Mouse (Mus musculus) heart, postnatal 14 days (tissue): ENCODE data around the gene Mapk12. TPM values are rescaled to one million over a fixed set of nuclear protein-coding genes. Genes with fewer than 3 reads are reported as not detected.

Source experiments
- DNase-seq, 2 experiments: peaks; one replicate each; pipeline ENCODE4 v3.0.0; 2021 to 2022
- intact Hi-C: fragments of 180-260 bp; cut with DNase I; formaldehyde crosslinking; loops from one replicate; pipeline ENCODE4 v1.15.1; 2025
- total RNA-seq, 2 experiments: library from RNA; stranded (reverse); gene quantifications; 2 replicates each; pipeline ENCODE4 v1.2.3; 2021

Gene Mapk12
- total RNA-seq, 2 experiments from 2014 or later, result 16.8 to 18.7 TPM

DNA sequence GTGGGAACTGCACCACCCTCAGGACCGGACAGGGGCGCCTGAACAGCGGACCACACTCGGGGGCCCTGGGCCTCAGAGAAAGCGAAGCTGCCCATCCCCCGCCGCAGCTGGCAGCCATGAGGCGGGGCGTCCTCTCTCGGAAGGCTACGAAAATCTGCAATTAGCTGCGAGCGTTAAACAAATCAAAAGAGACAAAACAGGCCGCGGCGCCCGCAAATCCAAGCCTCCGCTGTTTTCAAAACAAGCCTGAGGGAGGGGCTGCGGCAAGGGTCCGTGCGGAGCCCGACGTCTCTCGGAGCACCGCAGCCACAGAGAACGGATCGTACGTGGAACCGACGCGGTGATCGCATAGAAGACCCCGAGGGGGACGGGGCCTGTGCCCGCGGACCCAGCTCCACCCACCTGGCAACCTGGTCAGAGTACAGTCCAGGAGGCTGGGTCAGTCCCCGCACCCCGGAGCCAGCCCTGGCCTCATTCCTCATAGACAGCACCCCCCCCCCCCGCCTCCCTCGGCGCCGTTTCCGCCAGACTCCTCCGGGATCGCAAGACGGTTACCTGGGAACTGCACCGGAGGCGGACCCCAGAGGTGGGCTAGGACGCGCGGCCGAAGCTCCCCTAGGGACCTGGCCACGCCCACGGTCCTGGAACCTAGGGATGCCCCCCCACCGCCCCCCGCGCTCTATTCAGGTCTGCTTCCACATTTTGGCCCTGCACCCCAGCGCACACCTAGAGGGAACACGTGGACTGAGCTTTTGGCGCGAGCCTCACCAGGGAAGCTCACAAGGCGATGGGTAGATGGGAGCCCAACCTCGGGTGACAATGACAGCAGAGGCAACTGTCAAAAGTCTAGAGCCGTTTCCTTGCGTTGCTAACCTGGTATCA is 32.8 kb upstream of the Mapk12 start:
- DNase-seq, result peak in 1 of 2 experiments; percentile 56
- intact Hi-C loops, result no loop called here

GRCm38 (mm10) chr15:89172276-89172935 is 31.9 kb upstream of the Mapk12 start:
- intact Hi-C loops, result no loop called here
- DNase-seq, result no peak

- no peak for DNase-seq
- intact Hi-C loops, result no loop called here
Observed at GRCm38 (mm10) chr15:89171526-89172051, 31.1 kb upstream of the Mapk12 start.

GRCm38 (mm10) chr15:89170102-89170501 is 29.6 kb upstream of the Mapk12 start:
- intact Hi-C loops, result no loop called here
- peak in 1 of 2 experiments; percentile 46 for DNase-seq

DNA sequence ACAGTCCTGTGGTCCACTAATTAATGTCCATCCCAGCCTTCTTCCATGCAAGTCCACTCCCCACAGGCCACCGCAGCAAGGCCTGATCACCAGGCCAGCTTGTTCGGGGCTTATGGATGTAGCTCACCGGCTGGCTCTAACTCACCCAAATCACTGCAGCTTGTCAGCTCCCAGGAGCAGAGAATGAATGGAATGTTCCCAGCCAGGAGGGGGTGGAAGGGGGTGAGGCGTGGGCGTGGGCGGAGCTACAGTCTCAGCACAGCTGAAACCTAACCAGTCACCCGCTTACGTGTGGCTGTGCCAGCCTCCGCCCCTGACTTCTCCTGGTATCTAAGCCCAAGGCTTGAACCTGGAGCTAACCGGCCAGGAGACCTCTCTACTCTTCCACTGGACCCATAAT is 28.9 kb upstream of the Mapk12 start:
- peak; percentile 73 to 83 for DNase-seq
- intact Hi-C loops, result no loop called here

- intact Hi-C loops, result no loop called here
- no peak for DNase-seq
Observed at GRCm38 (mm10) chr15:89168922-89169321, 28.4 kb upstream of the Mapk12 start.

GRCm38 (mm10) chr15:89165478-89165877 is 25.0 kb upstream of the Mapk12 start:
- intact Hi-C loops, result no loop called here
- no peak for DNase-seq

DNA sequence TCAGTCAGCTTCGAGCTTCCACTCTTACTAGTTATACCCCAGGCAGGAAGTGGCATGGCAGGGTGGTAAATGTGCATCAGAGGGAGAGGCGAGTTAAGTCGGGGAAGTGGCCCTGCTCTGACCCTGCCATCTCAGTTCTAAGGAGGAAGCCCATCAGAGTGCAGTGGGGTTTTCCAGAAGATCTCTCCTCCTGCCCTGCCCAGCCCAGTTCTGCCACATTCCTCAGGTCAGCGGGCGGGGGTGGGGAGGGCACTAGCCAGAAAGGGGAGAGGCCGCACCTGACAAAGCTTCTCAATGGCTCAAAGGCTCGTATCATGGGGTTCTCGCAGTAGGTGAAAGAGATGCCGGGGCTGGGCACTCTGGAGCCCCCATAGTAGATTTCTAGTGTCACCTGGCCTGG is 20.9 kb upstream of the Mapk12 start:
- no peak for DNase-seq
- intact Hi-C loops, result no loop called here

- DNase-seq, result no peak
- intact Hi-C loops, result loop anchor here (2.0 to 5.0 kb wide), 2 partner anchors 39 to 50 kb away; partner anchors contain the start of gene Dennd6b
Observed at GRCm38 (mm10) chr15:89158516-89158915, 18.0 kb upstream of the Mapk12 start.

- DNase-seq, result peak; percentile 75 to 79
- intact Hi-C loops, result loop anchor here (2.0 to 5.0 kb wide), 2 partner anchors 39 to 51 kb away; partner anchors contain the start of gene Dennd6b
Observed at GRCm38 (mm10) chr15:89157954-89158353, 17.5 kb upstream of the Mapk12 start.

DNA sequence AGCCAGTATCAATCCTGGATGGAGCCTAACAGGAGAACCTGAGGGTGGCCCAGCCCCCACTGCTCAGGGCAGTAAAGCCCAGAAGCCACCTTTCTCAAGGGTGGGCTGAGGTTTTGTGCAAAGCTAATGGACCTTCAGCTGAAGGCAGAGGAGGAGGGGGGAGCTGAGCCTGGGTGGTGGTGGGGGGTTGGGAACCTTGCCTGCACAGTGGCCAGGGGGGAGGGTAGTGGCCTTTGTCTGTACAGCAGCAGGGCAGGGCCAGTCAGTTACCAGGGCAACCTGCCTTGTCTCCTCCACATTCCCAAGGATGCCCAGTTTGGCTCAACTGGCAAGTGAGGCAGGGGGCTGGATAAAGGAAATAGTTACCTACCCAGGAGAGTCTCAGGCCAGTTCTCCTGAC is 11.8 kb upstream of the Mapk12 start:
- intact Hi-C loops, result no loop called here
- DNase-seq, result no peak

DNA sequence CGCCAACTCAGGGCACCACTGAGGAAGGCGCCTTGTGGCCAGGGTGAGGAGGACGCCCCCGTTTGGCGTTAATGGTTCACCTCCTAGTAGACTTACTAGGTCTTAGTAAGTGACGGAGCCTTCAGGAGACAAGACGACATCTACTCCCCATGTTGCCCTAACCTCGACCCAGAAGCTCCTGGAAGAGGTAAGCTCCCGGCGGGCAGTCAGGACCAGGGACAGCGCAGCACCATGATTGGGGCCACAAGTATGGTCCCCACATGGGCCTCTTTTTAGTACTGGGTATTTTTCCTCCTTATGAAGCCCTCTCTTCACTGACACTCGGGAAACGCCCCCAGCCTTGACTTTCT is 9.5 kb upstream of the Mapk12 start:
- intact Hi-C loops, result no loop called here
- DNase-seq, result peak in 1 of 2 experiments; percentile 57

- intact Hi-C loops, result no loop called here
- peak; percentile 44 to 65 for DNase-seq
Observed at GRCm38 (mm10) chr15:89149271-89150040, 9.0 kb upstream of the Mapk12 start, which contains the start of gene Mapk11. TSS of gene Mapk11 (minus strand) at chr15:89149628.

GRCm38 (mm10) chr15:89148496-89149270 is 8.2 kb upstream of the Mapk12 start:
- intact Hi-C loops, result no loop called here
- DNase-seq, result no peak

GRCm38 (mm10) chr15:89147895-89148294 is 7.4 kb upstream of the Mapk12 start:
- intact Hi-C loops, result no loop called here
- no peak for DNase-seq

- intact Hi-C loops, result no loop called here
- DNase-seq, result no peak
Observed at GRCm38 (mm10) chr15:89147456-89147855, 7.0 kb upstream of the Mapk12 start.

DNA sequence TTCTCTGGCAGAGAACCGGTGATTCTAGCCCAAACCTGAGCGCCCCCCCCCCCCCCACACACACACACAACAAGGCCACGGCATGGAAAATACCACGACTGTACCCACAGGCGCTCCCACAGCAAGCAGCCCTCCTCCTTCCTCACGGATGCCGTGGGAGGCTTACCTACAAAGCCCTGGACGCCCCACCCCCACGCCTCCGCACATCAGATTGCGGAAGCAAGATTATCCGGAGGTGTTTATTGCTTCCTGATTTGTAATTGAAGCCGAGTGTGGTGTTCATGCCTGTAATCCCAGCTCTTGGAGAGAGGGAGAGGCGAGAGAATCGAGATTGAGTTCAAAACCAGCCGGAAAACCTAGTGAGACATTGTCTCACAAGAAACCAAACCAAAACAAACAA is 6.5 kb upstream of the Mapk12 start:
- intact Hi-C loops, result no loop called here
- DNase-seq, result no peak

DNA sequence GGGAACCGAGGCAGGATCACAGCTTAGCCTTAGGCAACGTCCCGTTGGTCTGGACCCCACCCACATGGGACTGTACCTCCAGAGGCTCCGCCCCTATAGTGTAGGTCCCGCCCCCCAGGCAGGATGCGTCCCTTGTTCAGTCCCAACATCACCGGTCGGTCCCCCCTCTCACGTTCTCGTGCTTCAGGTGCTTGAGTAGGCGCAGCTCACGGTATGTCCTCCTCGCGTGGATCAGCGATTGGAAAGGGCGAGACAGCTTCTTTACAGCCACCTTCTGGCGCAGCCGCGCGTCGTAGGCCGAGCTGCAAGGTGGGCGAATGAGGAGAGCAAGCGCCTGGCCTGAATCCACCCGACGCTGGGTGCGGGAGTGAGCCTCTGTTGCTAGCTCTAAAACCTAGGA is 6.0 kb upstream of the Mapk12 start:
- DNase-seq, result peak in 1 of 2 experiments; percentile 47
- intact Hi-C loops, result no loop called here

- intact Hi-C loops, result no loop called here
Observed at GRCm38 (mm10) chr15:89145813-89146350, 5.4 kb upstream of the Mapk12 start.

GRCm38 (mm10) chr15:89144965-89145364 is 4.5 kb upstream of the Mapk12 start:
- intact Hi-C loops, result no loop called here
- no peak for DNase-seq

More at GRCm38 (mm10) chr15:89145813-89146350, 5.4 kb upstream of the Mapk12 start:
- no peak for DNase-seq
